Mouse (Mus musculus) neutrophil, adult 65 days (primary cell): ENCODE measurements around the gene Ssb. TPM values are rescaled to one million over a fixed set of nuclear protein-coding genes. Genes with fewer than 3 reads are reported as not detected.

Experiments
- total RNA-seq: library from RNA; stranded (reverse); gene quantifications from 2 replicates; pipeline ENCODE4 v1.2.4, GENCODE M21; 2023

Ssb gene
- total RNA-seq, result 96.1 and 99.1 TPM in 2 replicates

GRCm38 (mm10) chr2:69861485-69862091 is at the start of gene Ssb:
TSS of gene Ssb (plus strand) at chr2:69861562.

DNA sequence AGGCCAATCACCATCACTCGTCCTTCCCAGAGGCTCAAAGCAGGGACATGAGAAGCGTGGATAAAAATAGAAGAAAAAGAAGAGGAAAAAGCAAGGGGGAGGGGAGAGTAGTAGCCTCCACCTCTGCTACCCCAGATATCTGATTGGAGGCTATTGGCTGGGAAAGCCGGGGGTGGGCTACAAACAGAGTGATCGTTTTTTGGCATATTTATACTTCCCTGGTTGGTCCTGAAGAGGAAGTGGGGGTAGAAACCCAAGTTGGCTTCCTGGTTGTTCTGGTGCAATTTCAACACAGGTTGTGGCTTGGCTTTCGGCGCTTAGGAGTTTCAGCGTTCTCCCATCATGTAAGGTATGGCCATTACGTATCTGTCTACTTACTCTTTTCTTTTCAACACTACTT is 39.7 kb upstream of the Ssb start, which contains the start of gene Klhl23:
Gene Klhl23 (plus strand): TSS at position 234 of the 400 bp plus-strand sequence.

GRCm38 (mm10) chr2:69885451-69886305 is 24.3 kb downstream of the Ssb start, which contains the start of gene Mettl5:
TSS of gene Mettl5 (minus strand) at chr2:69885615.

GRCm38 (mm10) chr2:69897039-69897617 is 35.8 kb downstream of the Ssb start, which contains the start of gene Ubr3:
TSS of gene Ubr3 (plus strand) at chr2:69897246.

Other genes starting within 250 kb of the Ssb start
- gene Bbs5, start 214.4 kb upstream of the Ssb start, total RNA-seq, result 0.64 and 1.1 TPM in 2 replicates
- 0.20 and 0.66 TPM in 2 replicates for gene Klhl41, start 191.4 kb upstream of the Ssb start, total RNA-seq
- 2.8 and 3.2 TPM in 2 replicates for gene Fastkd1, start 148.0 kb upstream of the Ssb start, total RNA-seq
- gene Ppig, start 139.0 kb upstream of the Ssb start, total RNA-seq, result 63.0 and 90.9 TPM in 2 replicates
- gene Ccdc173, start 72.0 kb upstream of the Ssb start, total RNA-seq, result 1.3 and 1.5 TPM in 2 replicates
- 19.4 and 19.5 TPM in 2 replicates for gene Phospho2, start 71.9 kb upstream of the Ssb start, total RNA-seq
- 4.1 and 4.5 TPM in 2 replicates for gene Klhl23, start 39.6 kb upstream of the Ssb start, total RNA-seq
- gene Mettl5, start 24.1 kb downstream of the Ssb start, total RNA-seq, result 6.2 and 6.5 TPM in 2 replicates
- 37.4 and 60.3 TPM in 2 replicates for gene Ubr3, start 35.7 kb downstream of the Ssb start, total RNA-seq
- gene Myo3b, start 177.6 kb downstream of the Ssb start, total RNA-seq, result not detected in 2 replicates